Mouse (Mus musculus) left cerebral cortex, adult 8-10 months (tissue): Measurements from ENCODE around the gene Stum. TPM values are rescaled to one million over a fixed set of nuclear protein-coding genes. Genes with fewer than 3 reads are reported as not detected.
"Not testable (repeated sequence)": the region's sequence is repeated elsewhere in the genome, so short reads cannot be mapped to it uniquely, and the experiment has no call there.

Experiments
- DNase-seq, 2 experiments: peaks; one replicate each; pipeline ENCODE4 v3.0.0; 2022; ENCODE audit warnings: low spot score in 2 of 2
- total RNA-seq, 4 experiments: library from RNA; stranded (reverse); gene quantifications; 2 replicates each; pipeline ENCODE4 v1.2.4; 2022

Stum gene
- 100 to 1,000 TPM; 139 to 156 (median 147) TPM for total RNA-seq

DNA sequence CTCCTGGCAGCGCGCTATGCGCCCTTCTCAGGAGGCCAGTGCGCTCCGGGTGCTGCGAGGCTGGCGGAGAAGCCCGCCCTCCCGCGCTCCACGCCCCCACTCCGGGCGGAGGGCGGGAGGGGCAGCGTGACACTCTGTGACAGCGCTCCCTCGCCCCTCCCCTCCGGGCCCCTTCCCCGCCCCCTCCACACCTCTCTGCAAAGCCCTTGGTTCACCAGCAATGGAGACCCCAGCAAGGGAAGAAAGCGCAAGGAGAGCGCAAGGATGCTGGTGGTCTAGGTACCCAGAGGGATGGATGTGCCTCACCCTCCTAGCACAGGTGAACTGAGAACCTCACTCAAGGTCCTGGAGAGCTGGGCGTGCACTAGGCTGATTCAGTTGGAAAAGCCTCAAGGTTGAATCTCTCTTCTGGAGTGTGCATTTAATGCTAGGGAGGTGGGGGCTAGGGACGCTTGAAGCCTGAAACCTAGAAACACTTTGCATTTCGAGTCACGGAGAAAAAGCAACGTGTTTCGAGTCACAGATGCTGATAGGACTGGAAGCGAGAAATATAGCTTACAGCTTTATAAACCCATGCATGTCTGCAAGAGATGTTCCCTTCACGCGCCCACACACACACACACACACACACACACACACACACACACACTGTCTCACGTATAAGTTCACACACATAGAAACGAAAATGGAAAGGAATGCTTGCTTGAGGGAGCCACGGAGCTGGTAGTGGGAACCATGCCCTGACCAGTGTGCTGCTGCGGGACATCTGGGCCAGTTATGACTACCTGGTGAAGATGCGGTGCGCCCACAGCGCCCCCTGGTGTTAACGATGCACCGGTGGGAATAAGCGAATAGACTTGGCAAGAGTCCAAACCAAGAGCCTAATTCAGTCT lies at the start of gene Stum:
TSS of gene Stum (minus strand) at position 106 of the 893 bp plus-strand sequence.
- DNase-seq, result peak in 1 of 2 experiments; percentile 67

DNA sequence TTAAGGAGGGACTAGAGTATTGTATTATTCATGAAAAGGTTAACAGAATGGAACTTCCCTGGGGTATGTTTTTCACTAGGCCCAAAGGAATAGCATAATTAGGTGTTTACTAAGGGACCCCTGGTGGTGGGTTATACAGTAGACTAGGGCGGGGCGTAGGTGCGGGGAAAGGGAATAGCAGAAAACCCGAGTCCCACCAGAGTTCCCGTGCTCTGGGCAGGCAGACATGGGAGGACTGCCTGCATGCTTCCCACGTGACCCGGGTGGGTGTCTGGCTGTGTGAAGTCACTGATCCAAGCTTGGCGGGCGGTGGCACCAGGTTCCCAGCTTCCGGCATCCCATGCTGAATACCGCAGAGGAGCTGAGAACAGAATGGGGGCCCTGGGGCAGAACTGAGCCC lies 49.4 kb upstream of the Stum start:
- no peak for DNase-seq

GRCm38 (mm10) chr1:180530457-180531263 lies 47.4 kb upstream of the Stum start:
- no peak for DNase-seq

DNA sequence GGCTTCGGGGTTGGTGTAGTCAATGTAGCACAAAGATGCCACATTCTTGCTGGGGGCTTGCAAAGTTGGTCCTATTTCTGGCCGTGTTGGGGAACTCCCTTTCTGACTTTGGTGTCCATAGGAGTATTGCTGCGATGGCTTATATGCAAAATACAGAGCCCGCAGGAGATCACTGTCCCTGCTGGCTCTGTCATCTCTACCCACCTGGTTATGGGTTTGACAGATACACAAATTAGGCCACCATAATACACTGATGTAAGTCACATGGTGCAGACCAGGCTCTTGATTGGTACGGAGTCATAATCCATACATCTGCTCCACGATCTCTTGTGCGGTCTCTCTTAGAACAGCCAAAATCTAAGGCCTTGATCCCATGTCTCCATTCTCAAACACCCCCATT lies 46.5 kb upstream of the Stum start:
- DNase-seq, result no peak

DNA sequence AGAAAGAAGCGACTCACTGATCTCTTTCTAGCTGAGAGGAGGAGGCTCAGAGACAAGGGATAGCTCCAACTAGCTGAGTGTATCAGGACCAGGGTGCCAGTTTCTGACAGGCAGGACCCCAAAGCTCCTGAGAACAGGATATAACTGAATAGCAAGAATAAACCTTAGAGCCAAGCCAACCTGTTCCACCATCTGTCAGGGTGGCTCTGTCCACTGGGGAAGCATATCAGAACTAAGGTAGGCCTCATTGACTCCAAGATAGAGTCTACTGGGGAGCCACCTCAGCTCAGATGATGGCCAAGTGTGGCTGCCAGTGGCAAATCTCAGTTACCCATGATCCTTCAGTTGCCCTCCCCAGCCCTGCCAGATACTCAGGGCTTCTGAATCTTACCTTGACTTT lies 42.0 kb upstream of the Stum start:
- no peak for DNase-seq

DNA sequence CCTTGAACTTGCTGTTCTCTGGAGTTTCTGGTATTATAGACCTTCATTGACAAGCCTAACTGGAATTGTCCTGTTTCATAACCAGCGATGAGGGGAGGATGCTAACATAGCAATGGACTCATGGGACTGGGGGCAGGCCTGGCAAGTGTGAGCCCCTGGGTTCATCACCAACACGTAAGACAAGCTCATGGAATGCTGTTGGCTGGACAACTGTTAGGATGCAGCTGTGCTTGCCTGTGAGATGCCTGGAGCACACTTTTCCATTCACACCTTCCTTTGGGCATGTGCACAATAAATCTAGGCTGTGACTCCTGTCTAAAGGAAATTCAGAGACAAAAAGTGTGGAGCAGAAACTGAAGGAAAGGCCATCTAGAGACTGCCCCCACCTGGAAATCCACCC lies 40.0 kb upstream of the Stum start:
- no peak for DNase-seq

DNA sequence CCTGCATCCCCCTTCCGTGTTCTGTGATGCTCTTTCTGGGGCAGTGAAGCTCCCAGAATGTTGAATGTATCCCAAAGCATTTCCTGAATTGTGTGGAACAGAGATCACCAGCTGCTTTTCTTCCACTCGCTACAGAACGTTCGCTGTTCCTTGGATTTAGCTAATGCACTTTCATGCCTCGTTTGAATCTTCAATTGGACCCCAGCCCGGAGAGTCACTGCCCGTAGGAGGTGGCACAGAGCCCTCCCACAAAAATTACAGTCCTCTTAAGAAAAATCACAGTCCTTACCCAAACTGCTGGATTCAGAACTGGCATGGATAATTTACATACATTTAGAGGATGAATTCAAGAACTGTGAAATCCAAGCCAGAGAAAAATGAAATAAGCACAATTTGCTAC lies 36.9 kb upstream of the Stum start:
- DNase-seq, result peak in 1 of 2 experiments; percentile 83

- DNase-seq, result no peak
These were observed 36.2 kb upstream of the Stum start for GRCm38 (mm10) chr1:180519520-180519919.

- not testable (repeated sequence) for DNase-seq
These were observed 35.6 kb upstream of the Stum start for GRCm38 (mm10) chr1:180518899-180519298.

- no peak for DNase-seq
These were observed 35.1 kb upstream of the Stum start for GRCm38 (mm10) chr1:180518412-180518811.

GRCm38 (mm10) chr1:180517390-180518054 lies 34.2 kb upstream of the Stum start:
- no peak for DNase-seq

DNA sequence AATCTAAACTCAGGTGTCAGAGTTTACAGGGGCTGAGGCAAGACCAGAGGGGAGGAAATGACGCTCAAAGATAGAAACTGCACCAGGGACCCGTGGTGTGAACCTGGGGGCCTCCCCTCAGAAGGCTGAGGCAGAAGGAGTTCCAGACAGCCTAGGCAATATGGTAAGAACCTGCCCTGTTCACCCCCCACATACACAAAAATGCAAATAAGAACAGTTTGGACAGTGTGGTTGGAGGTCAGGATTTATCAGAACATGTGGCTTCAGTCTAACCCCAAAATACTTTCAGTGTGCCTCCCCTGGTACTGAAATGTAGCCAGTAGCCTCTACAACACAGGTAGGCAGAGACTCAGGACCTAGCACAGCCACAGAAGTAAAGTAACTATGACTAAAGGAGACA lies 30.8 kb upstream of the Stum start:
- no peak for DNase-seq

GRCm38 (mm10) chr1:180510879-180511278 lies 27.6 kb upstream of the Stum start:
- no peak for DNase-seq

DNA sequence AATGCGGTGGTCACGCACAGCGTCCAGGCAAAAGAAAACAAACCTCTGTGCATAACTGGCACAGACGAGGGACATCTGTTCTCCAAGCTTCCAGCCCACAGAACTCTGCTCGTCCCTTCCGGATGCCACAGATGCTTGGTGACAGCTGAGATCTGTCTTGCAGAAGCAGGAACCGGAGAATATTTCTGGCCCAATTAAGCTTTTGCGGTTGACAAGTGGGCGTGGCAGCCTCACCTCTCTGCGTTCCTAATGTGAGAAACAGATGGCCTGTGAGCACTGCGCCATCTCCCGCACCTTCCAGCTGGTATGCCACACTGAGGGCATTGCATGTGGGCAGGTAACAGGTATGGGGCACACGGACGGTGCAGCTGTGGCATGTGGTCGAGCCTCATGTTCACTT lies 27.1 kb upstream of the Stum start:
- peak; percentile 31 to 88 for DNase-seq

DNA sequence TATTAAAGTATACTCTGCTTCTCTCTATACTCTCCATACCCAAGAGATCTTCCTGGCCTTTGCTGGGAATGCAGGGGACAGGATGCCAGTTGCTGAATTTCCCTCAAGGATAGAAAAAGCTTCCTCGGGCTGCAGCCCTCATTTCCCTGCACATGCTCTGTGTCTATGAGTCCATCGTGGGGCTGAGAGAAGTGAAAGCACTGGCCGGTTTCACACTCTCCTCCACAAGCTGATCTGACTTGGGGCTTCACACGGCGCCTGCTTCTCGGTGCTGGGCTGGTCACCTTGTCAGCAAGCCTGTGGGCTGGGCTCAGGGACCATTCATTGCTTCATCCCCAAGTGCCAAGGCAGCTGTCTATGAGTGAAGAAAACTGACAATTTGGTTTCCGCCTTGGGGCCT lies 25.4 kb upstream of the Stum start:
- DNase-seq, result no peak

DNA sequence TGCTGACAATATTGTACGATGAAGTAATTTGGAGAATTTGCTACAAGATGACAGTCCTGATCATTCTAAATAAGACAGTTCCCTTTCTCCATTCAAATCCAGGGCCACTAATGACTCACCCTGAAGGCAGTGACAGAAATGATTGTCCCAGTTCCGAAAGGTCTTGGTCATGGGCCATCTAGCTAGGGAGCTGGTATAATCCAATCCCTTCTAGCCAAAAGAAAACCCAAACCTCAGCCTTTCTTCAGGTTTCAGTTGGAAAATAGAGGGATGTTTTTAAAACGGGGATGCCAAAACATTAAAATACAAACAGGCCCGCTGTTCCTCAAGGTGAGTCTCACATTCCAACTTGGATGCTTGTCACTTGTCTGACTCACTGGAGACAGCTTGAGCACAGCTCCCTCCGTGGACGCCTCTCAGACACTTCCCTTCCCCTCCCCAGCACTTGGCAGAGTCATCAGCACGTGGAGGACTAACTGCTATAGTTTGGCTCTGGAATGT lies 24.0 kb upstream of the Stum start:
- peak; percentile 18 to 87 for DNase-seq

GRCm38 (mm10) chr1:180506341-180506740 lies 23.0 kb upstream of the Stum start:
- no peak for DNase-seq

DNA sequence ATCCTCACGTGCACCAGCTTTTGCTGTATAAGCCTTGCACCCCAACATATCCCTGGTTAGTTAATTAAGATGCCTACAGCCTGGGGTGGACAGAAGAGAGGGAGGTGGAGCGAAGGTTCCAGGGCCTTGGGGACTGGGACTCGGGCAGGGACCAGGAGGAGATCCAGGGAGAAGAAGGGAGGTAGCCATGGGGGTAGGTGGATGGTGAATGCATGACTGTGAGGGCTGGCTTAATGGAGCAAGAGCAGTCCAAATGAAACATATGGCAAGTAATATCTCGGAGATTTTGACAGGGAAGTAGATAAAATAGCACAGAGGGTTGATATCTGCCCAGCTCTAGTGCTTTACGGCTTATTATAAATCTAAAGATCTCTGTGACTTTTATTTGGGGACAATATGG lies 21.6 kb upstream of the Stum start:
- no peak for DNase-seq

DNA sequence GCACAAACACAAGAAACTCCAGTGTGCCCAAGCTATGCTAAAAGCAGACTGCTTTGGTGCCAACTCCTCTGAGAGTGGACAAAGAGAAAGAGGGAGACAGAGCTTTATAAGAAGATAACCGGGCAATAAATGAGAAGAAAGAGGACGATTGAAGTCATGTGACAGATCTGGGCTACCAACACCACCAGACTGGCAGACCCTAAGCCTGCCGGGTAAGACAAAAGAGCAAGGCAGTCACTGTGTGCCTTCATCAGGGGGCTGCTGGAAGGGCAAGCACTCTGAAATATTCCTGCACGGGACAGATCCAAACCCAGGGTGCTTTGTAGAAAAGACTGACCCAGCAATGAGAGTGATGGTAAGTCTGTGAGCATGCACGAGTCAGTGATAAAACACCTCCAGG lies 20.2 kb upstream of the Stum start:
- DNase-seq, result no peak

- no peak for DNase-seq
These were observed 19.3 kb upstream of the Stum start for GRCm38 (mm10) chr1:180502566-180502965.

DNA sequence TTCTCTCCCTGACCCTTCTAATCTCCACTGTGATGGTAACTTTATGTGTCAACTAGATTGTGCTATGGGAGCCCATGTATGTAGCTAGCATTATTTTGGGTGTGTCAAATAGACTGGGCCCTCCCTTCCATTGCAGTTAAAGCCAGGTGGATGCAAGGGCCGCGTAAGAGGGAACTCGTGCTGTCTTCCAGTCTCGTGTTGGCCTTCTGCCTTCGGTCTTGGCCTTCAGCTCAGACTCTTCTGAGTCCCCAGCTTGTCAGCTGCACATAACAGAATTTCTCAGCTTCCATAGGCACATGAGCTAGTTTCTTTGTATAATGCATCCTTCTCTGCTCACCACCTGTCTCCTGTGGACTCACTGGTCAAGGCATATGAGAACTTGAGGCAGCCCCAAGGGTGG lies 17.3 kb upstream of the Stum start:
- no peak for DNase-seq

DNA sequence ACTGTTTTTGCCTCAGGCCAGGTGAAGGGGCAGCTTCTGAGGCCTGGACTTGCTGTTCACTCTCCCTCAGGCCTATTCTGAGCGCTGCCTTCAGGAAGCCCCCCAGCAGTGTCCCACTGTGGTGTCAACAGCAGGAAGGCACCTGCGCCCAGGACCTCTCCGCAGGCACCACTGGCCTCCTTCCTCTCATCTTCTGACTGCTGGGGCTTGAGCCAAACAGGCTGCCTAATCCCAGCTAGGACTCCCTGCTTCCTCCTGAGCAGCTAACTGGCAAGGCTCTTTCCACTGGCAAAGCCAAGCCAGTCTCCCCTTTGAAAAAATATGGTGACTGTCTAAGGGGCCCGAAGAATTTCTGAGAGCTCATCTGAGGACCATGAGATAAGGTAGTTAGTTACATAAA lies 16.9 kb upstream of the Stum start:
- DNase-seq, result no peak
